Mouse (Mus musculus) left cerebral cortex, adult 11 months (tissue): ENCODE data around the gene Nr4a2.

Source experiments
- DNase-seq: peaks from one replicate; pipeline ENCODE4 v3.0.0; 2022; ENCODE audit warnings: low spot score

The Nr4a2 gene

GRCm38 (mm10) chr2:57123991-57124840, at the start of gene Nr4a2:
Nr4a2 (minus strand) TSS chr2:57124003.
- DNase-seq, result no peak

GRCm38 (mm10) chr2:57165416-57165815, 41.6 kb upstream of the Nr4a2 start:
- no peak for DNase-seq

GRCm38 (mm10) chr2:57156814-57157213, 33.0 kb upstream of the Nr4a2 start:
- DNase-seq, result no peak

GRCm38 (mm10) chr2:57149796-57150195, 26.0 kb upstream of the Nr4a2 start:
- DNase-seq, result no peak

- no peak for DNase-seq
Measured at GRCm38 (mm10) chr2:57148231-57148630, 24.4 kb upstream of the Nr4a2 start.

GRCm38 (mm10) chr2:57145646-57146421, 22.0 kb upstream of the Nr4a2 start:
- no peak for DNase-seq

- no peak for DNase-seq
Measured at GRCm38 (mm10) chr2:57138594-57138993, 14.8 kb upstream of the Nr4a2 start.

- no peak for DNase-seq
Measured at GRCm38 (mm10) chr2:57127461-57127860, 3.7 kb upstream of the Nr4a2 start.

- DNase-seq, result no peak
Measured at GRCm38 (mm10) chr2:57125891-57126290, 2.1 kb upstream of the Nr4a2 start.

- no peak for DNase-seq
Measured at GRCm38 (mm10) chr2:57122986-57123980, 520 bp downstream of the Nr4a2 start.

GRCm38 (mm10) chr2:57121110-57121509, 2.7 kb downstream of the Nr4a2 start:
- no peak for DNase-seq

GRCm38 (mm10) chr2:57117201-57117951, 6.4 kb downstream of the Nr4a2 start:
- DNase-seq, result no peak

- DNase-seq, result no peak
Measured at GRCm38 (mm10) chr2:57116366-57117200, 7.2 kb downstream of the Nr4a2 start.

- DNase-seq, result no peak
Measured at GRCm38 (mm10) chr2:57115864-57116365, 7.9 kb downstream of the Nr4a2 start.

- no peak for DNase-seq
Measured at GRCm38 (mm10) chr2:57115181-57115863, 8.5 kb downstream of the Nr4a2 start.

GRCm38 (mm10) chr2:57114211-57115151, 9.3 kb downstream of the Nr4a2 start:
- DNase-seq, result peak; percentile 46

- no peak for DNase-seq
Measured at GRCm38 (mm10) chr2:57113431-57113830, 10.4 kb downstream of the Nr4a2 start.

GRCm38 (mm10) chr2:57112949-57113348, 10.9 kb downstream of the Nr4a2 start:
- DNase-seq, result no peak
